Mouse (Mus musculus) MEL (cell line): Measurements from ENCODE around the gene 2900011O08Rik. TPM values are rescaled to one million over a fixed set of nuclear protein-coding genes. Genes with fewer than 3 reads are reported as not detected.
A peak's percentile ranks its signal among the peaks of the same experiment; 100 is the strongest.

Experiments
- DNase-seq: peaks from one replicate; pipeline ENCODE4 v3.0.0; 2011; ENCODE audit warnings: low read depth, low spot score
- H3K27ac ChIP-seq: 2 replicates; pipeline ENCODE4 v1.5.1; 2012; ENCODE audit warnings: low read depth, mild to moderate bottlenecking, control low read depth, low read length, moderate library complexity; ENCODE audit not compliant: control insufficient read depth
- H3K27me3 ChIP-seq, 2 experiments: fragments of 150-350 bp in 1 of 2; sonication (generic) in 1 of 2; 2 replicates each; pipeline ENCODE4 v1.6.1; 2012; ENCODE audit warnings: low read length in 2 of 2, mild to moderate bottlenecking in 2 of 2, improper control_type of control experiment in 1 of 2, moderate library complexity in 1 of 2; ENCODE audit not compliant: insufficient read depth in 2 of 2, control insufficient read depth in 1 of 2
- H3K36me3 ChIP-seq, 2 experiments: 2 replicates each; pipeline ENCODE4 v1.6.1; 2012 to 2014; ENCODE audit warnings: low read length in 2 of 2, improper control_type of control experiment in 1 of 2, inconsistent platforms in 1 of 2, mild to moderate bottlenecking in 1 of 2; ENCODE audit not compliant: insufficient read depth in 2 of 2, control insufficient read depth in 1 of 2
- H3K4me1 ChIP-seq, 2 experiments: fragments of 150-350 bp in 1 of 2; sonication (generic) in 1 of 2; 2 replicates each; pipeline ENCODE4 v1.6.1; 2012; ENCODE audit warnings: low read length in 2 of 2, improper control_type of control experiment in 1 of 2, mild to moderate bottlenecking in 1 of 2; ENCODE audit not compliant: insufficient read depth in 2 of 2, control insufficient read depth in 1 of 2
- H3K4me3 ChIP-seq, 2 experiments: fragments of 150-350 bp in 1 of 2; sonication (generic) in 1 of 2; 2 replicates each; pipeline ENCODE4 v1.5.1; 2012; ENCODE audit warnings: low read depth in 2 of 2, low read length in 2 of 2, mild to moderate bottlenecking in 2 of 2, moderate library complexity in 2 of 2, control low read depth in 1 of 2, improper control_type of control experiment in 1 of 2; ENCODE audit not compliant: control insufficient read depth in 1 of 2, insufficient read depth in 1 of 2
- H3K79me2 ChIP-seq: 2 replicates; pipeline ENCODE4 v1.6.1; 2012; ENCODE audit warnings: mild to moderate bottlenecking, low read length, moderate library complexity; ENCODE audit not compliant: control insufficient read depth, poor library complexity, insufficient read depth
- H3K9ac ChIP-seq: 2 replicates; pipeline ENCODE4 v1.6.1; 2012; ENCODE audit warnings: low read depth, mild to moderate bottlenecking, control low read depth, low read length, moderate library complexity; ENCODE audit not compliant: control insufficient read depth, poor library complexity, severe bottlenecking
- H3K9me3 ChIP-seq: fragments of 150-350 bp; sonication (generic); replicated peaks from 2 replicates; pipeline ENCODE4 v1.6.1; 2012; ENCODE audit warnings: mild to moderate bottlenecking, low read length, improper control_type of control experiment, moderate library complexity; ENCODE audit not compliant: insufficient read depth
- CHD1 ChIP-seq: IDR thresholded peaks from 2 replicates; pipeline ENCODE4 v1.6.1; 2012; ENCODE audit warnings: low read depth, mild to moderate bottlenecking, inconsistent platforms, low read length, improper control_type of control experiment
- CTCF ChIP-seq, 3 experiments: IDR thresholded peaks in 2 of 3; conservative IDR thresholded peaks in 1 of 3; 2 replicates each; pipeline ENCODE4 v1.5.1; 2011 to 2012; ENCODE audit warnings: low read length in 3 of 3, low read depth in 2 of 3, mild to moderate bottlenecking in 2 of 3, improper control_type of control experiment in 1 of 3, inconsistent platforms in 1 of 3, mixed read lengths in 1 of 3, moderate library complexity in 1 of 3; ENCODE audit not compliant: control insufficient read depth in 1 of 3, insufficient read depth in 1 of 3, poor library complexity in 1 of 3, severe bottlenecking in 1 of 3
- ELF1 ChIP-seq: IDR thresholded peaks from 2 replicates; pipeline ENCODE4 v1.6.1; 2014; ENCODE audit warnings: low read depth, mild to moderate bottlenecking, inconsistent platforms, low read length, improper control_type of control experiment, moderate library complexity
- EP300 ChIP-seq, 2 experiments: IDR thresholded peaks; 2 replicates each; pipeline ENCODE4 v1.6.1; 2011; ENCODE audit warnings: improper control_type of control experiment in 2 of 2, low read length in 2 of 2, low read depth in 1 of 2, mild to moderate bottlenecking in 1 of 2
- GABPA ChIP-seq: IDR thresholded peaks from 2 replicates; pipeline ENCODE4 v1.6.1; 2012; ENCODE audit warnings: low read depth, mild to moderate bottlenecking, inconsistent platforms, low read length, improper control_type of control experiment, moderate library complexity
- GATA1 ChIP-seq: IDR thresholded peaks from 2 replicates; pipeline ENCODE4 v1.6.1; 2011; ENCODE audit warnings: low read depth, low read length, improper control_type of control experiment
- HCFC1 ChIP-seq: IDR thresholded peaks from 2 replicates; pipeline ENCODE4 v1.6.1; 2012; ENCODE audit warnings: low read depth, mild to moderate bottlenecking, inconsistent platforms, low read length, improper control_type of control experiment, moderate library complexity
- JUND ChIP-seq: IDR thresholded peaks from 2 replicates; pipeline ENCODE4 v1.6.1; 2011; ENCODE audit warnings: low read depth, mild to moderate bottlenecking, improper control_type of control experiment, low read length
- MAFK ChIP-seq: IDR thresholded peaks from 2 replicates; pipeline ENCODE4 v1.6.1; 2011; ENCODE audit warnings: low read depth, mild to moderate bottlenecking, low read length, improper control_type of control experiment, borderline replicate concordance
- MAZ ChIP-seq: IDR thresholded peaks from 2 replicates; pipeline ENCODE4 v1.6.1; 2012; ENCODE audit warnings: low read depth, mild to moderate bottlenecking, inconsistent platforms, low read length, improper control_type of control experiment
- MEF2A ChIP-seq: IDR thresholded peaks from 2 replicates; pipeline ENCODE4 v1.6.1; 2014; ENCODE audit warnings: low read depth, mild to moderate bottlenecking, inconsistent platforms, low read length, improper control_type of control experiment; ENCODE audit not compliant: poor library complexity, insufficient replicate concordance, severe bottlenecking; ENCODE audit errors: extremely low read depth
- MYB ChIP-seq: IDR thresholded peaks from 2 replicates; pipeline ENCODE4 v1.6.1; 2011; ENCODE audit warnings: mild to moderate bottlenecking, low read depth, low read length, improper control_type of control experiment
- MYC ChIP-seq: IDR thresholded peaks from 2 replicates; pipeline ENCODE4 v1.6.1; 2011; ENCODE audit warnings: low read depth, mild to moderate bottlenecking, low read length, improper control_type of control experiment, moderate library complexity
- NRF1 ChIP-seq: IDR thresholded peaks from 2 replicates; pipeline ENCODE4 v1.6.1; 2014; ENCODE audit warnings: low read depth, mild to moderate bottlenecking, inconsistent platforms, low read length, improper control_type of control experiment, moderate library complexity; ENCODE audit not compliant: poor library complexity, insufficient read depth, severe bottlenecking
- RAD21 ChIP-seq: IDR thresholded peaks from 2 replicates; pipeline ENCODE4 v1.6.1; 2011; ENCODE audit warnings: mild to moderate bottlenecking, low read depth, low read length, improper control_type of control experiment
- TAL1 ChIP-seq: IDR thresholded peaks from 2 replicates; pipeline ENCODE4 v1.6.1; 2012; ENCODE audit warnings: mild to moderate bottlenecking, inconsistent platforms, low read length, moderate library complexity, mixed read lengths
- TBP ChIP-seq: IDR thresholded peaks from 2 replicates; pipeline ENCODE4 v1.8.0; 2011; ENCODE audit warnings: low read depth, low read length, improper control_type of control experiment
- TCF12 ChIP-seq: IDR thresholded peaks from 2 replicates; pipeline ENCODE4 v1.6.1; 2014; ENCODE audit warnings: low read depth, mild to moderate bottlenecking, inconsistent platforms, low read length, improper control_type of control experiment, moderate library complexity
- UBTF ChIP-seq: IDR thresholded peaks from 2 replicates; pipeline ENCODE4 v1.6.1; 2012; ENCODE audit warnings: low read depth, mild to moderate bottlenecking, inconsistent platforms, low read length, improper control_type of control experiment, moderate library complexity, borderline replicate concordance; ENCODE audit not compliant: insufficient read depth
- USF2 ChIP-seq, 2 experiments: IDR thresholded peaks; 2 replicates each; pipeline ENCODE4 v1.6.1; 2011 to 2012; ENCODE audit warnings: improper control_type of control experiment in 2 of 2, low read length in 2 of 2, borderline replicate concordance in 1 of 2, inconsistent platforms in 1 of 2, low read depth in 1 of 2, mild to moderate bottlenecking in 1 of 2; ENCODE audit not compliant: insufficient read depth in 1 of 2
- ZKSCAN1 ChIP-seq: IDR thresholded peaks from 2 replicates; pipeline ENCODE4 v1.6.1; 2012; ENCODE audit warnings: low read depth, mild to moderate bottlenecking, inconsistent platforms, low read length, improper control_type of control experiment, moderate library complexity
- ZMIZ1 ChIP-seq: IDR thresholded peaks from 2 replicates; pipeline ENCODE4 v1.6.1; 2012; ENCODE audit warnings: low read depth, mild to moderate bottlenecking, inconsistent platforms, low read length, improper control_type of control experiment, moderate library complexity
- ZNF384 ChIP-seq: IDR thresholded peaks from 2 replicates; pipeline ENCODE4 v1.6.1; 2012; ENCODE audit warnings: low read depth, mild to moderate bottlenecking, inconsistent platforms, low read length, improper control_type of control experiment
- polyA plus RNA-seq, 2 experiments: library from polyadenylated mRNA; stranded (reverse) in 1 of 2; unstranded in 1 of 2; fragments of >175 nt in 1 of 2; fragments of >200 nt in 1 of 2; gene quantifications; 2 replicates each; pipeline versions ENCODE4 v1.2.1 to v1.2.4; 2012; ENCODE audit warnings: low replicate concordance in 2 of 2, low read depth in 1 of 2; ENCODE audit not compliant: insufficient read length in 2 of 2, insufficient read depth in 1 of 2, missing spikeins in 1 of 2
- total RNA-seq: library from RNA; depleted of rRNA; stranded (reverse); fragments of 300-350 nt; gene quantifications from 2 replicates; pipeline ENCODE4 v1.2.3, GENCODE M21; 2012

Gene 2900011O08Rik
- total and polyA plus RNA-seq, 3 experiments, result 0.04 TPM; not detected in 2

- peak; percentile 9 for DNase-seq
- H3K9ac ChIP-seq, result no peak overlapping the region
- no peaks in the 10 kb centered on the region for H3K36me3 ChIP-seq
- TF ChIP-seq TAL1, result no peak
- no peak for TF ChIP-seq ELF1
- no peak for TF ChIP-seq CHD1
- no peak for TF ChIP-seq MAFK
- TF ChIP-seq HCFC1, result no peak
- TF ChIP-seq MEF2A, result no peak
- TF ChIP-seq JUND, result no peak
- TF ChIP-seq ZMIZ1, result no peak
- no peak for TF ChIP-seq MYB
- TF ChIP-seq ZNF384, result no peak
- TF ChIP-seq GATA1, result no peak
- no peak for TF ChIP-seq MYC
- TF ChIP-seq TCF12, result no peak
- no peak for TF ChIP-seq TBP
- no peak for TF ChIP-seq UBTF
- no peak for TF ChIP-seq NRF1
- no peak for TF ChIP-seq CTCF (IDR thresholded peaks at IDR 0.05 in 2 of 3, conservative IDR thresholded peaks at IDR 0.05 in 1 of 3; ENCODE audit: control insufficient read depth in 1 of 3, insufficient read depth in 1 of 3, low read depth in 2 of 3, low read length in 3 of 3, poor library complexity in 1 of 3, severe bottlenecking in 1 of 3)
- no peak for TF ChIP-seq EP300 (IDR thresholded peaks at IDR 0.05; ENCODE audit: low read depth in 1 of 2, low read length in 2 of 2)
- TF ChIP-seq MAZ, result no peak
- no peak for TF ChIP-seq GABPA
- no peak overlapping the region for H3K27ac ChIP-seq
- no peaks in the 10 kb centered on the region for H3K79me2 ChIP-seq
- peaks cover 0 to 1% of the 10 kb centered on the region in 2 experiments; a peak in 2 of 4 replicates for H3K27me3 ChIP-seq
- H3K4me3 ChIP-seq, result no peak overlapping the region
- H3K9me3 ChIP-seq, result no peaks in the 10 kb centered on the region
- no peaks in the 10 kb centered on the region for H3K4me1 ChIP-seq
These were observed 58.3 kb downstream of the 2900011O08Rik start for GRCm38 (mm10) chr16:14044695-14045094.

GRCm38 (mm10) chr16:14046224-14046756 is 59.9 kb downstream of the 2900011O08Rik start:
- Histone ChIP-seq H3K27me3 (peaks cover 1 to 2% of the 10 kb centered on the region in 2 experiments; a peak in 1 of 4 replicates), H3K36me3 (no peaks in the 10 kb centered on the region), H3K9me3 (no peaks in the 10 kb centered on the region), H3K9ac (no peak overlapping the region), H3K4me1 (no peaks in the 10 kb centered on the region), H3K4me3 (no peak overlapping the region), H3K27ac (no peak overlapping the region), H3K79me2 (no peaks in the 10 kb centered on the region)
- DNase-seq, result no peak
- no peak for TF ChIP-seq MAFK
- no peak for TF ChIP-seq RAD21
- no peak for TF ChIP-seq EP300 (IDR thresholded peaks at IDR 0.05; ENCODE audit: low read depth in 1 of 2, low read length in 2 of 2)
- TF ChIP-seq USF2 (IDR thresholded peaks at IDR 0.05; ENCODE audit: borderline replicate concordance in 1 of 2, insufficient read depth in 1 of 2, low read depth in 1 of 2, low read length in 2 of 2), result no peak
- TF ChIP-seq ZKSCAN1, result no peak
- no peak for TF ChIP-seq MYB
- TF ChIP-seq, all 39 proteins: peak for 0
